Mouse (Mus musculus) Patski (cell line): ENCODE measurements around the gene Akirin1. TPM values are rescaled to one million over a fixed set of nuclear protein-coding genes. Genes with fewer than 3 reads are reported as not detected.

Source experiments
- ATAC-seq: fragments of 100-300 bp; one replicate; pipeline ENCODE4 v1.8.0; 2021
- CTCF ChIA-PET: fragments of 350-600 bp; sonication (Branson Sonifier 250); formaldehyde crosslinking; loops from one replicate; lab custom pipeline; 2022; ENCODE audit warnings: inconsistent platforms; lab: Charles Lee
- POLR2A ChIA-PET: fragments of 350-600 bp; sonication (Branson Sonifier 250); formaldehyde crosslinking; loops from one replicate; lab custom pipeline; 2022; ENCODE audit warnings: antibody characterized with exemption, inconsistent platforms; lab: Charles Lee
- DNase-seq: peaks from one replicate; pipeline ENCODE4 v3.0.0-alpha.2; 2011; ENCODE audit warnings: low read depth, low spot score
- H3K27me3 ChIP-seq: fragments of 371-371 bp; one replicate; pipeline ENCODE4 v1.5.1; 2021
- CTCF ChIP-seq: fragments of 100-300 bp; IDR thresholded peaks from one replicate; pipeline ENCODE4 v1.5.1; 2021
- in situ Hi-C: fragments of 300-500 bp; cut with MboI; formaldehyde crosslinking; loops from 3 replicates; pipeline ENCODE4 v1.11.1; 2018; ENCODE audit warnings: low pct_unique_long_range_greater_than_20kb, mixed read lengths
- polyA plus RNA-seq: library from polyadenylated mRNA; unstranded; gene quantifications from one replicate; pipeline ENCODE4 v1.2.3, GENCODE M21; 2021

Gene Akirin1
- polyA plus RNA-seq, 1 experiment from 2014 or later = 30.5 TPM

DNA sequence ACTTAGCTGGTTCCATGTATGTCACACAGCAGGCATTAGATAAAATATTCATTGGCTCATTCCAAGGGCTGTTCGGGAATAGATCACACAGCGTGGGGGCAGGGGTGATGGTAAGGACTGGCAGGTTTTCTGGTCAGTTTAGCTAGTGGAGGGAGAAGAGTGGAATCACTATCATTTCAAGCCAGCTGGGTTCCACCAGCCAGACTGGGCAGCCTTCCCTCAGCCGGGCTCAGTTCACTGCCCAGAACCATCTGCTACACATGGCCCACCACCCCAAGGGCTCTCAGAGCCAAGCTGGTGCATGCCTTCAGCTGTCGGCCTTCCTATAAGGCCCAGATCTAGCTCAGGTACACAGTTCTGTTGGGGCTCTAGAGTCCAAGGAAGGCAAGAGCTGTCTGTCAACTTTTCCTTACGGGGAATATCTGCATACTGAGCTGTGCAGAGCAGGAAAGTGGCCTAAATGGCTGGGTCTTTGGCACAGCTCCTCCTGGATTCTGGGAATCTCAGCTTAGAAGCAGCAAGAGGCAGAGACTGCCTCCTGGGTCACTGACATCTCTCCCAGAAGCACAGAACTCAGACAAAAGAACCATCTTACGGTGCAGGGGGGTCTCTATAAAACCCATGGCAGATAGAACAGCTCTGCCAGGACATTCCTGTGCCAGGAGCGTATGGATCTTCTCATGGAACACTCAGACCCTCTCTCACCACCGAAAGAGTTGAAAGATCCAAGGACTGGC lies 64.5 kb downstream of the Akirin1 start:
- ChIA-PET CTCF (no interaction called here), POLR2A (interaction anchor here (0.6 kb wide), 1 partner anchor 137 kb away, joined by 6 read pairs; no protein-coding TSS in a partner anchor)
- in situ Hi-C loops = no loop called here
- ATAC-seq (no peak), DNase-seq (no peak)
- H3K27me3 ChIP-seq = no peaks in the 10 kb centered on the region
- no peak for TF ChIP-seq CTCF

DNA sequence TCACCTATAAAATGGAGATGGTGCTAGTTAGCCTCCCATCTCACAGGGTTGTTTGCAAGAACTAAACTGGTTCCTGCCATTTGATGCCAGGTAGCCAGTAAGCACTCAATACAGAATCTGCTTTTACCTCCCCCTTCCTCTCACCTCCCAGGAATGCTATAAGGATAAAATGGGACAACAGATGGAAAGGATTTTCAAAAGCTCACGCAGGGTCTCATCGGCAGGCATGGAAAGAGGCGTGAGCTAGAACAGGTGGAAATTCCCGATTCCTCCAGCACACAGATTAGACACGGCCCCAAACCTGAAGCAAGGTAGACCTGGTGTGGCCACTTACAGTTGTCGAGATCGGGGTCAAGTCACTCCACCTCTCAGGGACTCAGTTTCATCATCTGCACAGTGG lies 65.1 kb downstream of the Akirin1 start:
- ATAC-seq = no peak
- ChIA-PET POLR2A (interaction anchor here (0.6 kb wide), 1 partner anchor 138 kb away, joined by 6 read pairs; no protein-coding TSS in a partner anchor), CTCF (no interaction called here)
- DNase-seq = no peak
- H3K27me3 ChIP-seq = no peaks in the 10 kb centered on the region
- TF ChIP-seq CTCF = no peak
- in situ Hi-C loops = no loop called here

Other genes with a start within 250 kb of the Akirin1 start
- gene Macf1, start 66.0 kb downstream of the Akirin1 start, polyA plus RNA-seq = 84.1 TPM
- gene Ndufs5, start 32.1 kb downstream of the Akirin1 start, polyA plus RNA-seq = 64.3 TPM
- gene Rhbdl2, start 37.5 kb upstream of the Akirin1 start, polyA plus RNA-seq = 19.0 TPM
- 0.09 TPM for gene 4933427I04Rik, start 109.3 kb upstream of the Akirin1 start, polyA plus RNA-seq
- 45.4 TPM for gene Mycbp, start 154.5 kb upstream of the Akirin1 start, polyA plus RNA-seq
- 80.9 TPM for gene Rragc, start 167.1 kb upstream of the Akirin1 start, polyA plus RNA-seq
- gene 4930535I16Rik, start 167.7 kb upstream of the Akirin1 start, polyA plus RNA-seq = 0.19 TPM